In genomic region chr6:85239044-85239489, GRCm38 (mm10) we compare ENCODE assay signal across 9 mouse cellular contexts. TPM values are rescaled to one million over a fixed set of nuclear protein-coding genes. Genes with fewer than 3 reads are reported as not detected.
A peak's percentile ranks its signal among the peaks of the same experiment; 100 is the strongest.
DNase-seq lines count a peak whose midpoint lies in the region; ATAC-seq and TF ChIP-seq lines count a peak whose summit lies in the region.
"Had no signal": no experiment of that assay in that cellular context is flagged by ENCODE, and none has a peak within 500 bp of the region (broad histone marks: within the 10 kb centered on the region; RNA-seq: fewer than 3 reads in every experiment).

No protein-coding gene starts in this region.

- no peak overlapping the region for H3K9ac ChIP-seq in embryonic facial prominence, embryonic 11.5 days (replicated peaks; ENCODE audit: low read length)
- H3K9ac ChIP-seq in heart, embryonic 11.5 days (ENCODE audit: low read depth, low read length): no peak overlapping the region
- no peak overlapping the region for H3K9ac ChIP-seq in lung, embryonic 15.5 days
- H3K9ac ChIP-seq: hindbrain, embryonic 15.5 days had no signal

- ATAC-seq in embryonic facial prominence, embryonic 11.5 days (replicated peaks; ENCODE audit: insufficient number of reproducible peaks, low FRiP score, low TSS enrichment, low read depth): peak; percentile 37; the same call in 1 of the 2 replicates
- no peak; the same call in 1 of the 2 replicates for ATAC-seq in heart, embryonic 11.5 days (replicated peaks; ENCODE audit: insufficient number of reproducible peaks, low FRiP score, low TSS enrichment)
- ATAC-seq in lung, embryonic 15.5 days (ENCODE audit: borderline replicate concordance, extremely low read depth, low FRiP score, low TSS enrichment): peak; percentile 61; the same call in 1 of the 2 replicates

- H3K36me3 ChIP-seq in embryonic facial prominence, embryonic 11.5 days (replicated peaks; ENCODE audit: control insufficient read depth, insufficient read depth, low read depth, low read length): no peaks in the 10 kb centered on the region
- H3K36me3 ChIP-seq in heart, embryonic 11.5 days (ENCODE audit: control insufficient read depth, insufficient read depth, low read length): no peaks in the 10 kb centered on the region
- no peaks in the 10 kb centered on the region for H3K36me3 ChIP-seq in lung, embryonic 15.5 days
- H3K36me3 ChIP-seq: hindbrain, embryonic 15.5 days had no signal

- no peaks in the 10 kb centered on the region for H3K9me3 ChIP-seq in embryonic facial prominence, embryonic 11.5 days (replicated peaks; ENCODE audit: control insufficient read depth, low read length)
- H3K9me3 ChIP-seq in heart, embryonic 11.5 days (replicated peaks; ENCODE audit: control insufficient read depth, low read length): no peaks in the 10 kb centered on the region
- H3K9me3 ChIP-seq in lung, embryonic 15.5 days: no peaks in the 10 kb centered on the region
- H3K9me3 ChIP-seq: hindbrain, embryonic 15.5 days had no signal

- H3K4me1 ChIP-seq in embryonic facial prominence, embryonic 11.5 days (ENCODE audit: control insufficient read depth, insufficient read depth, low read length): no peaks in the 10 kb centered on the region; the same call in none of the 2 replicates
- H3K4me1 ChIP-seq in heart, embryonic 11.5 days (ENCODE audit: control insufficient read depth, insufficient read depth, low read length): peaks cover 5% of the 10 kb centered on the region
- no peaks in the 10 kb centered on the region for H3K4me1 ChIP-seq in lung, embryonic 15.5 days
- peaks cover 17% of the 10 kb centered on the region for H3K4me1 ChIP-seq in olfactory bulb, adult 2 months (ENCODE audit: control insufficient read depth, insufficient read depth, low read length)

- TF ChIP-seq POLR2A in olfactory bulb, adult 2 months (IDR thresholded peaks at IDR 0.05; ENCODE audit: insufficient read depth, low read depth, low read length): no peak

- TF ChIP-seq CTCF in olfactory bulb, adult 2 months (IDR thresholded peaks at IDR 0.05; ENCODE audit: insufficient read depth, low read depth, low read length): peak; percentile 95

- no peak overlapping the region for H3K27ac ChIP-seq in embryonic facial prominence, embryonic 11.5 days (replicated peaks; ENCODE audit: low read depth, low read length)
- no peak overlapping the region for H3K27ac ChIP-seq in heart, embryonic 11.5 days (ENCODE audit: low read depth, low read length)
- no peak overlapping the region for H3K27ac ChIP-seq in lung, embryonic 15.5 days
- no peak overlapping the region for H3K27ac ChIP-seq in olfactory bulb, adult 2 months (ENCODE audit: insufficient read depth, low read depth, low read length)
- H3K27ac ChIP-seq: hindbrain, embryonic 15.5 days had no signal

- DNase-seq in B cell, adult 2 months: peak; percentile 50 to 52
- DNase-seq in adrenal gland, postnatal 14 days: peak; percentile 89
- DNase-seq in embryonic facial prominence, embryonic 11.5 days (ENCODE audit: low spot score): peak; percentile 85
- DNase-seq in kidney, postnatal 14 days: peak; percentile 85
- DNase-seq in thymus, postnatal 4 days: peak; percentile 81

- H3K4me2 ChIP-seq in embryonic facial prominence, embryonic 11.5 days (ENCODE audit: low read depth, low read length): no peak overlapping the region
- 0 out of 2 replicates have a peak overlapping the region, but pooled peaks have one; percentile 5 for H3K4me2 ChIP-seq in heart, embryonic 11.5 days
- H3K4me2 ChIP-seq in lung, embryonic 15.5 days: peak overlapping the region; percentile 42; the same call in 1 of the 2 replicates
- H3K4me2 ChIP-seq: hindbrain, embryonic 15.5 days had no signal

- H3K4me3 ChIP-seq in embryonic facial prominence, embryonic 11.5 days (ENCODE audit: low read depth, low read length): no peak overlapping the region
- no peak overlapping the region for H3K4me3 ChIP-seq in heart, embryonic 11.5 days (ENCODE audit: low read depth, low read length)
- no peak overlapping the region for H3K4me3 ChIP-seq in lung, embryonic 15.5 days
- H3K4me3 ChIP-seq in olfactory bulb, adult 2 months (ENCODE audit: insufficient read depth, low read depth, low read length): no peak overlapping the region
- H3K4me3 ChIP-seq: hindbrain, embryonic 15.5 days had no signal

- 12% methylated on average over 4 of the region's 4 CpGs for WGBS in embryonic facial prominence, embryonic 11.5 days
- WGBS in heart, embryonic 11.5 days (ENCODE audit: insufficient replicate concordance): 12% methylated on average over 4 of the region's 4 CpGs
- WGBS in lung, embryonic 15.5 days: 14% methylated on average over 4 of the region's 4 CpGs
- WGBS in olfactory bulb, adult 2 months: 49% methylated on average over 4 of the region's 4 CpGs

- no peaks in the 10 kb centered on the region for H3K27me3 ChIP-seq in embryonic facial prominence, embryonic 11.5 days (ENCODE audit: control insufficient read depth, insufficient read depth, low read length)
- no peaks in the 10 kb centered on the region for H3K27me3 ChIP-seq in heart, embryonic 11.5 days (ENCODE audit: control insufficient read depth, insufficient read depth, low read length)
- no peaks in the 10 kb centered on the region for H3K27me3 ChIP-seq in lung, embryonic 15.5 days
- H3K27me3 ChIP-seq: hindbrain, embryonic 15.5 days had no signal

RNA-seq across cellular contexts. Expression of gene Emx1, which starts 51.8 kb away (rescaled TPM):
- total RNA-seq in adrenal gland, postnatal 14 days (2021): not detected in 2 replicates
- 0.56 and 0.88 TPM in 2 replicates for polyA plus RNA-seq in embryonic facial prominence, embryonic 11.5 days (2014; fragmentation: Nextera tagmentation; extraction: Ambion mirVana)
- polyA plus RNA-seq in heart, embryonic 11.5 days (2014; fragmentation: Nextera tagmentation; extraction: Ambion mirVana): not detected in 2 replicates
- not detected in 2 replicates for polyA plus RNA-seq in lung, embryonic 15.5 days (2015; fragmentation: Nextera tagmentation; extraction: Ambion mirVana)
- polyA plus RNA-seq in olfactory bulb, adult 2 months (2012; ENCODE audit: insufficient read depth, insufficient read length, low replicate concordance, missing spikeins): not detected in 2 replicates
